Mouse (Mus musculus): ENCODE data around the gene Dock4. TPM values are rescaled to one million over a fixed set of nuclear protein-coding genes. Genes with fewer than 3 reads are reported as not detected.

Gene Dock4
- polyA plus RNA-seq, 1 experiment from 2014 or later = 2.6 TPM

GRCm38 (mm10) chr12:40438049-40438448 is 7.7 kb upstream of the Dock4 start:
- WGBS (ENCODE audit: insufficient replicate concordance) = 60% methylated on average over 2 of the region's 2 CpGs
- Histone ChIP-seq H3K9ac (no peak overlapping the region), H3K27ac (no peak overlapping the region), H3K27me3 (replicated peaks) (no peaks in the 10 kb centered on the region), H3K9me3 (replicated peaks) (no peaks in the 10 kb centered on the region), H3K36me3 (no peaks in the 10 kb centered on the region), H3K4me2 (no peak overlapping the region), H3K4me3 (no peak overlapping the region), H3K4me1 (peaks cover 9% of the 10 kb centered on the region; the same call in 1 of the 2 replicates)
- ATAC-seq = no peak

DNA sequence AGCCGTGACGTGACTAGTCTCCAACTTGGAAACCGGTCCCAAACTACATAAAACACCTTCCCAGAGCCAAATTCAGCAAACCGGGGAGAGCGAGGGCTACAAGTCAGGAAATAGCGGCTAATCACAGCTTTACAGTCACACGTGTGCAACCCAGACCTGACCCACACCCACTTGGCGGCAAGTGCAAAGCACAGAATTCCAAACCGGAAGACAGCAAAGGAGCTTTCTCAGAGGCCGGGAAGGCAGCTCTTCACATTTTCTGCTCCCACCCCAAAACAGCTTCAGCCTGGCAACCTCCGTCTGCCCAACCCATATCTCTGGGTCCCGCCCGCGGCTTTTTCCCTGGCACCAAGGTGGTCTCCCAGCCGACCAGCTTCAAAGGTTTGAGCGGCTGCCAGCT is 546 bp upstream of the Dock4 start:
- Histone ChIP-seq H3K4me1 (peaks cover 17% of the 10 kb centered on the region), H3K9me3 (replicated peaks) (no peaks in the 10 kb centered on the region), H3K4me2 (peak overlapping the region; percentile 97), H3K27me3 (replicated peaks) (peaks cover 36% of the 10 kb centered on the region), H3K9ac (peak overlapping the region; percentile 69), H3K27ac (no peak overlapping the region; the same call in 1 of the 2 replicates), H3K4me3 (peak overlapping the region; percentile 80), H3K36me3 (no peaks in the 10 kb centered on the region)
- peak; percentile 22 for ATAC-seq
- WGBS (ENCODE audit: insufficient replicate concordance) = 2% methylated on average over 16 of the region's 16 CpGs

DNA sequence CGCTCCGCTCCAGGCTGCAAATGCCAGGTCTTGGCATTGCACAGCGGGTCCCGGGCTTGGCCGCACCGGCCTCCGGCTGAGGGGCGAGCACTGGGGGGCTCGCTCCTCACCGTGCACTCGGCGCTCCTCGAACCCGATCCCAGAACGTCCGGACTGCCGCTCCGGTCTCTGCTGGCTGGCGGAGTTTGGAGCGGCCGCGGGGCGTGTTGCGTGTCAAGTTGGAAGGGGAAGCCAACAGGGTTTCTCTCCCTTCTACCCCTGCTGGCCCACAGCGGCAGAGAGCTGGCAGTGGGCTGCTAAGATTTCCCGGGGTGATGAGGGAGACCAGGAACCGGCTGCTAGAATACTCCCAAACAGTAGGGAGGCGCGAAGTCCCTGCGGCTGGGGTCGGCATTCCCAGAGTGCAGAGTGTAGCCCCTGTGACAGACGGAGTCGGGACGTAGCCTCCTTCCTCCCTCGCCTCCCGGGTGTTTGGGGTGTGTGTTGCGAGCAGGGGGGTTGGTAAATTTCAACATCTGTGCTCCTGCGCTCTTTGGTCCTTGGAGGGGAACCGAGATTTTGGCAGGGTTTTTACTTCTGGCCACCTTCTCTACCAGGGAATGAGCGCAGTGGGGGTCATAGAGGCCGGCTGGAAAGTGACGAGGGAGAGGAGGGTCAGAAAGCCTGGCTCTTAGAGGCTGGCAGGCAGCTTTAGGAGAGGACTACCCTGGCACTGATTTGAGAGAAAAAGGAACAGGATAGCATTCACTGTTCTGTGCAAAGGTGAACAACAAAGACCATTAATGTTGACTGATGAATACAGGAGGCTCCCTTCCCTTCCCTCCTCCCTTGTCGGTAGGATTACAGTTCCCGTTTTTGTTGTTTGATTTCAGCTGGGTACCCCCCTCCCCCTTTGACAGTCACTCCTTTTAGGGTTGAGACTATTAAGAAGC is 964 bp downstream of the Dock4 start:
- peaks cover 36% of the 10 kb centered on the region for H3K27me3 ChIP-seq (replicated peaks)
- no peak overlapping the region for H3K27ac ChIP-seq
- no peaks in the 10 kb centered on the region for H3K9me3 ChIP-seq (replicated peaks)
- H3K36me3 ChIP-seq = no peaks in the 10 kb centered on the region
- H3K9ac ChIP-seq = peak overlapping the region; percentile 70
- ATAC-seq = no peak
- peak overlapping the region; percentile 80 for H3K4me3 ChIP-seq
- H3K4me1 ChIP-seq = peaks cover 17% of the 10 kb centered on the region
- H3K4me2 ChIP-seq = peak overlapping the region; percentile 97
- 2% methylated on average over 44 of the region's 44 CpGs for WGBS (ENCODE audit: insufficient replicate concordance)

DNA sequence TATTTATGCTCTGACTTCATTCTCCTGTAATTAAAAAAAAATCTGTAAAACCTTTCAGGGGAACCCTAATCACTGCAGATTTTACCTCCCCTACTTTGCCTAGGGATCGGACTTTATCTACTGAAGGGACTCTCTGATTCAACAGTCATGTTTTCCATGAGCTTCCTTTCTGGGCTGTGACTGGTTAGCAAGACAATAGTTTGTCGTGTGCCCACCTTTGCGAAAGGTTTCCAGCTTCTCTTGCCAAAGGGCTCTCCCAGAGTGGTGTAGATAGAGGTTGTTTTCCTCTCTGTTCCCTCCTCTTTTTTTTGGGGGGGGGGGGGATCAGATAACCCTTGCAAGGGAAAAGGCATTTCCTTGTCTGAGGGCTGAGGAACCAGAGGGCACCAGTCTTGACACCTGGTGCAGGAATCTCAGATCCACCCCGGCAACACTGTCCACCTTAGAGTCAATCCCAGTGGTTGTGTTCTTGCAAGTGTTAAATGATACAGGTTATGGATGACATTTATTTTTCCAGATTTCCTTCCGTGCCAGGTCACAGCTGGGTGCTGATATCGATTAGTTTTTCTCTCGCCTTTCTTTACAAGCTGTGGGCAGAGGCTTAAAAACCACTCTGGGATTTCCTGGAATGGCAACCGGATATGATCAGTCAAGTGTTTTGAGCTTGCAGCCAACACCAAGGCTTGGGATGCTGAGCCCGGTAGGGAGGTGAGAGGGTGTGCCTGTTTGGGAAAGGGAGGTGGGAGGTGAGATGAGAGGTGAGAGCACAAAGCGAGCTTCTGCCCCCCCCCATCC is 2.0 kb downstream of the Dock4 start:
- peak overlapping the region; percentile 97 for H3K4me2 ChIP-seq
- WGBS (ENCODE audit: insufficient replicate concordance) = 7% methylated on average over 10 of the region's 10 CpGs
- no peak overlapping the region for H3K27ac ChIP-seq
- no peaks in the 10 kb centered on the region for H3K9me3 ChIP-seq (replicated peaks)
- ATAC-seq = no peak
- no peak overlapping the region for H3K9ac ChIP-seq
- H3K27me3 ChIP-seq (replicated peaks) = peaks cover 36% of the 10 kb centered on the region
- H3K36me3 ChIP-seq = no peaks in the 10 kb centered on the region
- H3K4me1 ChIP-seq = peaks cover 15% of the 10 kb centered on the region
- H3K4me3 ChIP-seq = peak overlapping the region; percentile 80

DNA sequence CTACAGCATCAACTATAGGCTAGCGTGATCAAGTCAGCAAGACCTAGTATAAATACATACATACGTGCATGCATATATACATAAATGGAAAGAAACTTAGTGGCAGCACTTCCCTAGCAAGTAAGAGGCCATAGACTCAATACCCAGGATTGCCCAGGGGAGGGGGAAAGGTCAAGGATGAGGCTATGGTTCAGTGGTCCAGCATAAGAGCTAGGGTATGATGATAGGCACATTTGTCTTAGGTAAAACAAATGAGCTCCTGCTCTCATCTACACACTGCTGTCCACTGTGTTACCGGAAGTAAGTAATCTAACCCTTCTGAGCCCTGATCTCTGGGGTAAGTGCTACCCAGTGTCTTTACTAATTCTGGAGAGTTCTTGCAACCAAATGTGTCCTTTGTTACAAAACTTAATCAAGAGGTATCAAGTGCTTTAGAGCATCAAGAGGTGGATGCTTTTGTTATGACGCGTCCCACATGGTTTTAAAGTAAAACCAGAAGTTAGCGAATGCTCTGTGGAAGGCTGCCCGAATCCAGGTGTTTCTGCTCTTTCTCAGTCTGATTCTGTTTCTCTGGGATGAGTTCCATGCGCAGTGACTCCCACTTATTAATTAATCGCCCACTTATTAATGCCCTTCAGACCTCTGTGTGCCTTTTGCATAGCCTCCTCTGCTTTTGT is 3.5 kb downstream of the Dock4 start:
- H3K4me2 ChIP-seq = no peak overlapping the region

DNA sequence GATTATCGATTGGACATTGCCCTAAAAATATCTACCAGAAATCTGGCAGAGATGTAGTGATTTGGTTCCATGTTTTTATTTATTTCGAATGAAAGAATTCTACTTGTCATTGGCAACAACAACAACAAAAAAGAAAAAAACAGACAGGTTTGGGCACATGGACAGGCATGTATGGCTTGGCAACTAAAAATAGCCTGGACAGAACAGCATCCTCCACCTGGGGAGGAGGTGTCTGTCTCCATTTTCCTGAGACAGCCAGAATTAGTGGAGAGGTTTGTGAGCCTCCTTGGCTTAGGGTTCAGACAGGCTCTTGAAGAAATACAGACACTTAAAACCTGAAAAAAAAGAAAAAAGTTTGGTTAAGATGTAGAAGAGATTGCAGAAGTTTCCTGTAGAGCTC is 10.8 kb downstream of the Dock4 start:
- Histone ChIP-seq H3K4me3 (no peak overlapping the region), H3K36me3 (no peaks in the 10 kb centered on the region), H3K4me2 (no peak overlapping the region), H3K27me3 (replicated peaks) (no peaks in the 10 kb centered on the region), H3K9me3 (replicated peaks) (no peaks in the 10 kb centered on the region), H3K9ac (no peak overlapping the region), H3K27ac (no peak overlapping the region), H3K4me1 (no peaks in the 10 kb centered on the region)
- ATAC-seq = no peak
- WGBS (ENCODE audit: insufficient replicate concordance) = 77% methylated on average over 2 of the region's 2 CpGs

More for the DNA sequence above, 3.5 kb downstream of the Dock4 start:
- Histone ChIP-seq H3K27me3 (replicated peaks) (peaks cover 36% of the 10 kb centered on the region), H3K4me3 (no peak overlapping the region), H3K9me3 (replicated peaks) (no peaks in the 10 kb centered on the region), H3K9ac (no peak overlapping the region), H3K27ac (no peak overlapping the region), H3K36me3 (no peaks in the 10 kb centered on the region), H3K4me1 (peaks cover 15% of the 10 kb centered on the region)
- WGBS (ENCODE audit: insufficient replicate concordance) = 70% methylated on average over 9 of the region's 9 CpGs
- ATAC-seq = no peak

GRCm38 (mm10) chr12:40458977-40459376 is 13.2 kb downstream of the Dock4 start:
- Histone ChIP-seq H3K4me2 (no peak overlapping the region), H3K9ac (no peak overlapping the region), H3K9me3 (replicated peaks) (no peaks in the 10 kb centered on the region), H3K27ac (no peak overlapping the region), H3K36me3 (no peaks in the 10 kb centered on the region), H3K27me3 (replicated peaks) (no peaks in the 10 kb centered on the region), H3K4me1 (no peaks in the 10 kb centered on the region), H3K4me3 (no peak overlapping the region)
- 50% methylated on average over 3 of the region's 3 CpGs for WGBS (ENCODE audit: insufficient replicate concordance)
- no peak for ATAC-seq

DNA sequence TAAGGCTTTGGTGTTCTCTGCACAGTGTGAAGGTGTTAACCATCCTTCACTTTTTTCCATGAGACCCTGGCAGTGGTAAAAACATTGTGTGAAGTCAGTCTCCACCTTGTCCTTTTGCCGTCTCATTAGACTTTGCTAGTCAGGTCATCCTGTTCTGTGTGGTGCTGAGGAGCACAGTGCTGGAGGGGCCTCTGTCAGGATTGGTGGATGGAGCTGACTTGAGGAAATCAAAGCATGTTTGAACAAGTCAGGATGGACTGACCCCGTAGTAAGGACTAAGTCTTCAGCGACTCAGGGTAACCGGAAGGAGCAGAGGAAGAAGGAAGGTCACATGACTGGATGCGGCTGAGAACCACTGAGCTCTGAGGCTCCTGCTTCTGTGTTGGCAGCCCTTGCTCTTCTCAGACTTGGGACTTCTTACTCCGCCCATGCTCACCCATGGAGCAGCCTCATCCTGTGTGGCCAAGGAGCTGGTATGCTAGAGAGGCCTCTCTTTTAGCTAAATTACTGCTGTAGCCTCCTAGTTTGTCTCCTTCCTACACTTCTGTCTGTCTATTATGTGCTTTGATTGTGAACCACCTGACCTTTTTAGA is 14.0 kb downstream of the Dock4 start:
- no peak overlapping the region for H3K9ac ChIP-seq
- H3K36me3 ChIP-seq = no peaks in the 10 kb centered on the region
- ATAC-seq = no peak
- H3K4me1 ChIP-seq = no peaks in the 10 kb centered on the region
- no peak overlapping the region for H3K27ac ChIP-seq
- no peaks in the 10 kb centered on the region for H3K27me3 ChIP-seq (replicated peaks)
- no peak overlapping the region for H3K4me2 ChIP-seq
- no peaks in the 10 kb centered on the region for H3K9me3 ChIP-seq (replicated peaks)
- H3K4me3 ChIP-seq = no peak overlapping the region
- WGBS (ENCODE audit: insufficient replicate concordance) = 41% methylated on average over 6 of the region's 6 CpGs

DNA sequence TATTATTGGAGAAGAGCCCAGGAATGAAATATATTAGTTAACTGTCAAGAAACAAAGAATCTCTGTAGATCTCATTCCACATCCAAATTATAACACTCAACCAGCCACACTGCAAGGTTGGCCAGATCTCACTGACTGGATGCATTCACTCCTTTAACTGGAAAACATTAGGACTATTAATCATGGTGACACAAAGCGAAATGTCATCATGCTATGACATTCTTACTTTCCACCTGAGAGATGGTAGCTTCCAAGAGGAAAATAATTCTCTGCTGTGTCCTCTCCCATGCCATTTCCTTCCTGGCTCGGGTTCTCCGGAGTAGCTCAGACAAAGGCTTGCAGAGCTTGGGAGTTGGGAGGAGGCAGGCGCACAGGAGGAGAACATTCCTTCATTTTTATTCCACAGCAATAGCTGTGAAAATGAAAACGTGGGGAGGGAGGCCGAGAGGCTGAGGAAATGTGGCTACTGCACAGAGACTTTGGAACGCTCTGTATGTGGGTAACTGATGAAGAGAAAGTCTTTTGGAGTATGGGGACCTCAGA is 17.0 kb downstream of the Dock4 start:
- no peak overlapping the region for H3K4me2 ChIP-seq
- H3K4me1 ChIP-seq = no peaks in the 10 kb centered on the region
- no peak overlapping the region for H3K4me3 ChIP-seq
- H3K27me3 ChIP-seq (replicated peaks) = no peaks in the 10 kb centered on the region
- no peaks in the 10 kb centered on the region for H3K9me3 ChIP-seq (replicated peaks)
- no peak overlapping the region for H3K27ac ChIP-seq
- 47% methylated on average over 7 of the region's 7 CpGs for WGBS (ENCODE audit: insufficient replicate concordance)
- no peak for ATAC-seq
- no peak overlapping the region for H3K9ac ChIP-seq
- H3K36me3 ChIP-seq = no peaks in the 10 kb centered on the region

DNA sequence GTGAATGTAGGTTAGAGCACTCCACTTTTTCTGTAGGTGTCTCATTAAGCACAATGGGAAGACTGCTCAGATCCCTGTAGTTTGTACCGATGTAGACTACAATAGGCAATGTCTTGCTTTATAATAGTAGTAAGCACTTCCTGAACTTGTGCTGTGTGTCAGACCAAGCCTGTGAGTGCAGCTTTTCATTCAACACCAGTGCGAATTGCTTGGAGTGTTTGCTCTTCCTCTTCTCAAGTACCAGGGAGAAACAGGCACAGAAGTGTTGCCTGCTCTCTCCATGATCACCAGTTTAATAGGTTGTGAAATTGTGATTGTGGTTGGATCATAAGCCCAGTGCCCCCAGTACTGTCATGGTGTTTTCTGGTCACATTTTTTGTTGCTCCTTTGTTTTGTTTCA is 18.1 kb downstream of the Dock4 start:
- Histone ChIP-seq H3K4me1 (no peaks in the 10 kb centered on the region), H3K9ac (no peak overlapping the region), H3K27ac (no peak overlapping the region), H3K9me3 (replicated peaks) (no peaks in the 10 kb centered on the region), H3K4me3 (no peak overlapping the region), H3K36me3 (no peaks in the 10 kb centered on the region), H3K27me3 (replicated peaks) (no peaks in the 10 kb centered on the region), H3K4me2 (no peak overlapping the region)
- 59% methylated on average over 2 of the region's 2 CpGs for WGBS (ENCODE audit: insufficient replicate concordance)
- no peak for ATAC-seq

GRCm38 (mm10) chr12:40464282-40464681 is 18.5 kb downstream of the Dock4 start:
- 66% methylated on average over 6 of the region's 6 CpGs for WGBS (ENCODE audit: insufficient replicate concordance)
- no peak overlapping the region for H3K4me3 ChIP-seq
- no peak overlapping the region for H3K27ac ChIP-seq
- no peak for ATAC-seq
- H3K4me1 ChIP-seq = no peaks in the 10 kb centered on the region
- H3K4me2 ChIP-seq = no peak overlapping the region
- H3K27me3 ChIP-seq (replicated peaks) = no peaks in the 10 kb centered on the region
- H3K9ac ChIP-seq = no peak overlapping the region
- no peaks in the 10 kb centered on the region for H3K36me3 ChIP-seq
- H3K9me3 ChIP-seq (replicated peaks) = no peaks in the 10 kb centered on the region
